Mouse (Mus musculus) spleen, adult 2 months (tissue): ENCODE measurements around the gene Tubg2. TPM values are rescaled to one million over a fixed set of nuclear protein-coding genes. Genes with fewer than 3 reads are reported as not detected.
A peak's percentile ranks its signal among the peaks of the same experiment; 100 is the strongest.

Experiments used
- DNase-seq, 2 experiments: peaks; one replicate each; pipeline versions ENCODE4 v3.0.0 to v3.0.0-alpha.2; 2012 to 2021; ENCODE audit warnings: low spot score in 2 of 2, low read depth in 1 of 2
- H3K27ac ChIP-seq: fragments of 200-500 bp; 2 replicates; pipeline ENCODE4 v1.5.1; 2012; ENCODE audit warnings: low read length, inconsistent platforms; ENCODE audit not compliant: insufficient read depth
- H3K27me3 ChIP-seq: fragments of 200-500 bp; 2 replicates; pipeline ENCODE4 v1.6.1; 2012; ENCODE audit warnings: mild to moderate bottlenecking, moderate library complexity, low read length, inconsistent platforms; ENCODE audit not compliant: control insufficient read depth, insufficient read depth
- H3K36me3 ChIP-seq: fragments of 200-500 bp; 2 replicates; pipeline ENCODE4 v1.6.1; 2012; ENCODE audit warnings: mild to moderate bottlenecking, low read length, inconsistent platforms; ENCODE audit not compliant: control insufficient read depth, insufficient read depth
- H3K4me1 ChIP-seq: fragments of 200-500 bp; 2 replicates; pipeline ENCODE4 v1.6.1; 2011; ENCODE audit warnings: inconsistent platforms; ENCODE audit not compliant: control insufficient read depth, insufficient read depth, insufficient read length
- H3K4me3 ChIP-seq: fragments of 200-500 bp; 2 replicates; pipeline ENCODE4 v1.5.1; 2011; ENCODE audit warnings: mild to moderate bottlenecking, inconsistent platforms; ENCODE audit not compliant: insufficient read depth, insufficient read length; ENCODE audit errors: extremely low read depth
- CTCF ChIP-seq: fragments of 200-500 bp; IDR thresholded peaks from 2 replicates; pipeline ENCODE4 v1.5.1; 2011; ENCODE audit warnings: mild to moderate bottlenecking, inconsistent platforms; ENCODE audit not compliant: insufficient read depth, insufficient read length, insufficient replicate concordance; ENCODE audit errors: extremely low read depth
- POLR2A ChIP-seq: fragments of 200-500 bp; IDR thresholded peaks from 2 replicates; pipeline ENCODE4 v1.6.1; 2011; ENCODE audit warnings: low read depth, low read length, inconsistent platforms
- WGBS: fragments of 180-500 bp; shearing (Covaris S2); methylation state at CpG from one replicate; pipeline ENCODE4 v1.1.7; 2018; 5-methylcytosine and 5-hydroxymethylcytosine counted together
- polyA plus RNA-seq: library from polyadenylated mRNA; depleted of rRNA; stranded (reverse); fragments of >200 nt; gene quantifications from 2 replicates; pipeline ENCODE4 v1.2.3, GENCODE M21; 2012

The Tubg2 gene
- polyA plus RNA-seq, 1 experiment: 3.6 TPM

DNA sequence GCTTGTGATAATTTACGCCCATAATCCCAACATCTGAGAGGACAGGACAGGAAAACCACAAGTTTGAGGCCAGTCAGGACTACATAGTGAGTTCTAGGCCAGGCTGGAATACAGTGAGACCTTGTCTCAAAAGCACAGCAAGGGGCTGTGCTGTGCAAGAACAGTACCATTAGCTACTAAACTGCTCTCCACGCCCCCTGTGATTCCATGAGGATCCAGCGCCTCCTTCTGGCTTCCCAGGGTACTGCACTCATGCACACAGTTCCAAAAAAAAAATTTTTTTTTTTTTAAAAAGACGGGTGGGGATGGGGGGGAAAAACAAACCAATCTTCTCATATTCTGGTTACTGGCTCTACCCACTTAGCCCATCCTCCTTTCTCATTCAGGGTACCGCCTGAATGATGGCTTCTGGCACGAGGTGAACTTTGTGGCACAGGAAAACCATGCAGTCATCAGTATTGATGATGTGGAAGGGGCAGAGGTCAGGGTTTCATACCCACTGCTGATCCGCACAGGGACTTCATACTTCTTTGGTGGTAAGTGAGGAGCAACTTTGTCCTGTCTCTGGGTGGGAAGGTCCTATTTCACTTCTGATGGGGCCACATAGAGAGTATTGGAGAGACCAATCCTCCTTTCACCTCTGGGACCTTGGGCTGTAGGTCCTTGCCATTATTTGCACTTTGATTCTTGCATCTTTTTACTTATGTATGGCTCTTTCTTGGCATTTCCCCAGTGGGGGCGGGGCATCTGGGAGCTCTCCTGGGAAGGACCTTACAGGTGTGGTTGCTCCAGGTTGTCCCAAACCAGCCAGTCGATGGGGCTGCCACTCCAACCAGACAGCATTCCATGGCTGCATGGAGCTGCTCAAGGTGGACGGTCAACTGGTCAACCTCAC, 25.4 kb downstream of the Tubg2 start:
- peaks cover 5% of the 10 kb centered on the region; the same call in 1 of the 2 replicates for H3K27me3 ChIP-seq
- no peaks in the 10 kb centered on the region for H3K36me3 ChIP-seq
- peak in 1 of 2 experiments; percentile 28 for DNase-seq
- H3K4me1 ChIP-seq: peaks cover 4% of the 10 kb centered on the region; the same call in 1 of the 2 replicates
- H3K4me3 ChIP-seq: no peak overlapping the region
- TF ChIP-seq POLR2A (no peak), CTCF (peak; percentile 27; the same call in 1 of the 2 replicates)
- 49% methylated on average over 10 of the region's 10 CpGs for WGBS
- H3K27ac ChIP-seq: no peak overlapping the region

DNA sequence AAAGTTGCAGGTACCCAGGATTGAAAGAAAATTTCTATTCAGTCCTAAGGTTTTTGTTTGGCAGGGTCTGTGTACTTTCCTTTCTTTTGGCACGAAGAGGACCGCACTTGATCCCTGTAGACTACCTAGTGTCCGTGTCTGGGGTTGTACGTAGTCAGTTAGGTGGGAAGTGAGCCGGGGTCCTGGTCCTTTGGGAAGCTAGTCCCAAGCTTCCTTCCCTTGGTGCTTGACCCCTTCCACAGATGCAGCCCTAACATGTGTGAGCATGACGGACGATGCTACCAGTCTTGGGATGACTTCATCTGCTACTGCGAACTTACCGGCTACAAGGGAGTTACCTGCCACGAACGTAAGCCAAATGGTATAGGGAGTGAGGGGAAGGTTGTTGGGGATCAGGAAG, 26.3 kb downstream of the Tubg2 start:
- DNase-seq: no peak
- Histone ChIP-seq H3K4me3 (no peak overlapping the region), H3K27ac (no peak overlapping the region), H3K4me1 (no peaks in the 10 kb centered on the region), H3K36me3 (no peaks in the 10 kb centered on the region), H3K27me3 (no peaks in the 10 kb centered on the region)
- TF ChIP-seq CTCF: no peak
- no peak for TF ChIP-seq POLR2A
- 93% methylated on average over 11 of the region's 11 CpGs for WGBS

DNA sequence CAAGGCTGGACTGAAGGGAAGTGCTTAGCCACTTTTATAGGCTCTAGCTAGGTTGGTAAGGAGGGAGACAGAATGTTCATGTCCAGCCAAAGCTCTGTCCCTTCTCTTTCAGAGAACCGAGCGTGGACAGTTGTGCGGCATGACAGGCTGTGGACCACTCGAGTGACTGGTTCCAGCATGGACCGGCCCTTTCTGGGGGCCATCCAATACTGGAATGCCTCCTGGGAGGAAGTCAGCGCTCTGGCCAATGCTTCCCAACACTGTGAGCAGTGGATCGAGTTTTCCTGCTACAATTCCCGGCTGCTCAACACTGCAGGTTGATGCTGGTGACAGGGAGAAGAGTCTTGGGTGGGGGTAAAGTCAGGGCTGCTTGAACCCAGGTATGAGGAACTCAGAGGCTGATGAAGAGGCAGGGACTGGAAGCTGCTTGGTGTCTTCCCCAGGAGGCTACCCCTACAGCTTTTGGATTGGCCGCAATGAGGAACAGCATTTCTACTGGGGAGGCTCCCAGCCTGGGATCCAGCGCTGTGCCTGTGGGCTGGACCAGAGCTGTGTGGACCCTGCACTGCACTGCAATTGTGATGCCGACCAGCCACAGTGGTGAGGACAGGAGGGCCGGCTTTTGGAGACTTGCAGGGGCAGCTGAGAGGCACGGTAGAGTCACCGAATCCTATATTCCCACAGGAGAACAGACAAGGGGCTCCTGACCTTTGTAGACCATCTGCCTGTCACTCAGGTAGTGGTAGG, 27.2 kb downstream of the Tubg2 start:
- TF ChIP-seq CTCF (no peak), POLR2A (no peak)
- no peaks in the 10 kb centered on the region for H3K4me1 ChIP-seq
- DNase-seq: no peak
- no peaks in the 10 kb centered on the region for H3K36me3 ChIP-seq
- H3K27ac ChIP-seq: no peak overlapping the region
- no peaks in the 10 kb centered on the region for H3K27me3 ChIP-seq
- no peak overlapping the region for H3K4me3 ChIP-seq
- 80% methylated on average over 14 of the region's 14 CpGs for WGBS

- TF ChIP-seq POLR2A (no peak), CTCF (no peak)
- 93% methylated on average over 12 of the region's 12 CpGs for WGBS
- no peaks in the 10 kb centered on the region for H3K36me3 ChIP-seq
Observed at GRCm38 (mm10) chr11:101184984-101185383, 29.3 kb downstream of the Tubg2 start.

GRCm38 (mm10) chr11:101185441-101185840, 29.7 kb downstream of the Tubg2 start:
- 92% methylated on average over 4 of the region's 4 CpGs for WGBS
- no peak overlapping the region for H3K27ac ChIP-seq
- no peak for DNase-seq
- no peak overlapping the region for H3K4me3 ChIP-seq
- no peaks in the 10 kb centered on the region for H3K27me3 ChIP-seq
- H3K4me1 ChIP-seq: no peaks in the 10 kb centered on the region
- TF ChIP-seq POLR2A: no peak
- TF ChIP-seq CTCF: no peak
- no peaks in the 10 kb centered on the region for H3K36me3 ChIP-seq

More at GRCm38 (mm10) chr11:101184984-101185383, 29.3 kb downstream of the Tubg2 start:
- Histone ChIP-seq H3K27me3 (no peaks in the 10 kb centered on the region), H3K4me1 (no peaks in the 10 kb centered on the region), H3K4me3 (no peak overlapping the region), H3K27ac (no peak overlapping the region)
- DNase-seq: no peak

DNA sequence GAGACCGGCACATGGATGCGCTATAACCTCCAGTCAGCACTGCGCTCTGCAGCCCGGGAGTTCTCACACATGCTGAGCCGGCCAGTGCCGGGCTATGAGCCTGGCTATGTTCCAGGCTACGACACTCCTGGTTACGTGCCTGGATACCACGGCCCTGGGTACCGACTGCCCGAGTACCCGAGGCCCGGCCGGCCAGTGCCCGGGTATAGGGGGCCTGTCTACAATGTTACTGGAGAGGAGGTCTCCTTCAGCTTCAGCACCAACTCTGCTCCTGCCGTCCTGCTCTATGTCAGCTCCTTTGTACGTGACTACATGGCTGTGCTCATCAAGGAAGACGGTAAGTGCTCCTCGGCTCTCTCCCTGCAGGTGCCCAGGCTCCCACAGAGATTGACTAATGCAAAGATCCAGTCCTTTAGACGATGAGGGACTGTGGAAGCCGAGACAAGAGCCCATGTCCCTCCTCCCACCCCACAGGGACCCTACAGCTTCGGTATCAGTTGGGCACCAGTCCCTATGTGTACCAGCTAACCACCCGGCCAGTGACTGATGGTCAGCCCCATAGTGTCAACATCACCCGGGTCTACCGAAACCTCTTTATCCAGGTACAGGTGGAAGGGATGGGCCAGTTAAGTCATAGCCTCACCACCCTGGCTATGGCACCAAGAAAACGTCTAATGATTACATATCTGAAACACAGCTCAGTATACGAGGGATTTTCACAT, 31.0 kb downstream of the Tubg2 start:
- no peak for DNase-seq
- Histone ChIP-seq H3K4me1 (no peaks in the 10 kb centered on the region), H3K4me3 (no peak overlapping the region), H3K27ac (no peak overlapping the region), H3K27me3 (no peaks in the 10 kb centered on the region), H3K36me3 (no peaks in the 10 kb centered on the region)
- no peak for TF ChIP-seq CTCF
- no peak for TF ChIP-seq POLR2A
- WGBS: 96% methylated on average over 27 of the region's 27 CpGs
